Comparison of ENCODE assay signal across 7 mouse cellular contexts in genomic region chr2:152293179-152293726, GRCm38 (mm10). TPM values are rescaled to one million over a fixed set of nuclear protein-coding genes. Genes with fewer than 3 reads are reported as not detected.
DNase-seq lines count a peak whose midpoint lies in the region; ATAC-seq and TF ChIP-seq lines count a peak whose summit lies in the region.

No protein-coding gene starts in this region.

- H3K27me3 ChIP-seq in spleen, adult 2 months (ENCODE audit: control insufficient read depth, insufficient read depth, low read length): no peaks in the 10 kb centered on the region
- H3K27me3 ChIP-seq in liver, embryonic 11.5 days (replicated peaks; ENCODE audit: control insufficient read depth, insufficient read depth, low read length): no peaks in the 10 kb centered on the region
- no peaks in the 10 kb centered on the region for H3K27me3 ChIP-seq in stomach, embryonic 16.5 days (ENCODE audit: control insufficient read depth, insufficient read depth, low read length)

- TF ChIP-seq CTCF in spleen, adult 2 months (IDR thresholded peaks at IDR 0.05; ENCODE audit: extremely low read depth, insufficient read depth, insufficient read length, insufficient replicate concordance): no peak

- no peaks in the 10 kb centered on the region; the same call in 1 of the 2 replicates for H3K36me3 ChIP-seq in spleen, adult 2 months (ENCODE audit: control insufficient read depth, insufficient read depth, low read length)
- H3K36me3 ChIP-seq in liver, embryonic 11.5 days (ENCODE audit: control insufficient read depth, insufficient read depth, low read length): no peaks in the 10 kb centered on the region; the same call in 1 of the 2 replicates
- H3K36me3 ChIP-seq in stomach, embryonic 16.5 days (ENCODE audit: control insufficient read depth, insufficient read depth, low read length): no peaks in the 10 kb centered on the region

- H3K4me1 ChIP-seq in spleen, adult 2 months (ENCODE audit: control insufficient read depth, insufficient read depth, insufficient read length): peaks cover 5% of the 10 kb centered on the region
- peaks cover 6% of the 10 kb centered on the region for H3K4me1 ChIP-seq in liver, embryonic 11.5 days (replicated peaks; ENCODE audit: control insufficient read depth, insufficient read depth, low read length)
- H3K4me1 ChIP-seq in stomach, embryonic 16.5 days (ENCODE audit: control insufficient read depth, insufficient read depth, low read length): peaks cover 19% of the 10 kb centered on the region; the same call in 1 of the 2 replicates

- H3K27ac ChIP-seq in spleen, adult 2 months (ENCODE audit: insufficient read depth, low read length): peak overlapping the region; percentile 49; the same call in 1 of the 2 replicates
- H3K27ac ChIP-seq in liver, embryonic 11.5 days (ENCODE audit: low read depth, low read length): no peak overlapping the region
- no peak overlapping the region for H3K27ac ChIP-seq in stomach, embryonic 16.5 days (ENCODE audit: low read length)

- peak overlapping the region; percentile 79 for H3K9ac ChIP-seq in liver, embryonic 11.5 days (ENCODE audit: low read depth, low read length)
- H3K9ac ChIP-seq in stomach, embryonic 16.5 days (ENCODE audit: low read length): peak overlapping the region; percentile 97

- no peaks in the 10 kb centered on the region for H3K9me3 ChIP-seq in liver, embryonic 11.5 days (ENCODE audit: control insufficient read depth, low read length)
- H3K9me3 ChIP-seq in stomach, embryonic 16.5 days (replicated peaks; ENCODE audit: control insufficient read depth, low read length): no peaks in the 10 kb centered on the region

- peak overlapping the region; percentile 74 for H3K4me2 ChIP-seq in liver, embryonic 11.5 days
- peak overlapping the region; percentile 79 for H3K4me2 ChIP-seq in stomach, embryonic 16.5 days (ENCODE audit: low read depth, low read length)

- peak; percentile 61 for ATAC-seq in erythroid progenitor cell, adult 5-6 weeks (replicated peaks; ENCODE audit: low FRiP score, poor library complexity, severe bottlenecking)
- ATAC-seq in liver, embryonic 11.5 days (replicated peaks; ENCODE audit: low FRiP score): peak; percentile 64
- peak; percentile 23; the same call in 1 of the 2 replicates for ATAC-seq in stomach, embryonic 16.5 days (ENCODE audit: insufficient read depth, low FRiP score)

- no peak for DNase-seq in spleen, adult 2 months (ENCODE audit: low read depth in 1 of 2, low spot score in 2 of 2)
- DNase-seq in spleen, postnatal 14 days (ENCODE audit: low spot score in 2 of 2): no peak
- no peak for DNase-seq in liver, embryonic 11.5 days (ENCODE audit: low spot score)
- no peak for DNase-seq in kidney, postnatal 36 days
- no peak for DNase-seq in cerebellum, adult 8-10 months

- WGBS in spleen, adult 2 months: 1% methylated on average over 15 of the region's 15 CpGs
- WGBS in liver, embryonic 11.5 days: 2% methylated on average over 15 of the region's 15 CpGs
- under 1% methylated on average over 15 of the region's 15 CpGs for whole genome bisulfite sequencing in stomach, embryonic 16.5 days

- H3K4me3 ChIP-seq in spleen, adult 2 months (ENCODE audit: extremely low read depth, insufficient read depth, insufficient read length): peak overlapping the region; percentile 75
- peak overlapping the region; percentile 76 for H3K4me3 ChIP-seq in liver, embryonic 11.5 days (ENCODE audit: low read depth, low read length)
- H3K4me3 ChIP-seq in stomach, embryonic 16.5 days (replicated peaks; ENCODE audit: low read length): peak overlapping the region; percentile 90

- TF ChIP-seq POLR2A in spleen, adult 2 months (IDR thresholded peaks at IDR 0.05; ENCODE audit: low read depth, low read length): no peak

RNA-seq across cellular contexts. Expression of gene Tbc1d20, which starts 0.4 kb away (rescaled TPM):
- 37.9 and 39.5 TPM in 2 replicates for polyA plus RNA-seq in spleen, adult 2 months (2012; rRNA removed)
- 9.0 and 15.5 TPM in 2 replicates for total RNA-seq in erythroid progenitor cell, adult 5-6 weeks (2015; ENCODE audit: low replicate concordance)
- 7.4 and 14.3 TPM in 2 replicates for total RNA-seq in erythroid progenitor cell, adult 5-6 weeks (2017; ENCODE audit: low replicate concordance)
- polyA plus RNA-seq in liver, embryonic 11.5 days (2014; fragmentation: Nextera tagmentation; extraction: Ambion mirVana): 25.1 and 25.9 TPM in 2 replicates
- polyA plus RNA-seq in stomach, embryonic 16.5 days (2015; fragmentation: Nextera tagmentation; extraction: Ambion mirVana): 35.8 and 38.9 TPM in 2 replicates

RNA-seq across cellular contexts. Expression of gene Rbck1, which starts 39.2 kb away (rescaled TPM):
- 326 and 431 TPM in 2 replicates for polyA plus RNA-seq in spleen, adult 2 months (2012; rRNA removed)
- 53.0 and 64.6 TPM in 2 replicates for total RNA-seq in erythroid progenitor cell, adult 5-6 weeks (2015; ENCODE audit: low replicate concordance)
- total RNA-seq in erythroid progenitor cell, adult 5-6 weeks (2017; ENCODE audit: low replicate concordance): 20.3 and 35.2 TPM in 2 replicates
- 104 and 105 TPM in 2 replicates for polyA plus RNA-seq in liver, embryonic 11.5 days (2014; fragmentation: Nextera tagmentation; extraction: Ambion mirVana)
- polyA plus RNA-seq in stomach, embryonic 16.5 days (2015; fragmentation: Nextera tagmentation; extraction: Ambion mirVana): 72.6 and 75.2 TPM in 2 replicates

RNA-seq across cellular contexts. Expression of gene Trib3, which starts 50.6 kb away (rescaled TPM):
- polyA plus RNA-seq in spleen, adult 2 months (2012; rRNA removed): 0.65 and 1.0 TPM in 2 replicates
- not detected in 2 replicates for total RNA-seq in erythroid progenitor cell, adult 5-6 weeks (2015; ENCODE audit: low replicate concordance)
- total RNA-seq in erythroid progenitor cell, adult 5-6 weeks (2017; ENCODE audit: low replicate concordance): 3.1 TPM in 1 of 2 replicates, not detected in the other
- 13.9 and 18.1 TPM in 2 replicates for polyA plus RNA-seq in liver, embryonic 11.5 days (2014; fragmentation: Nextera tagmentation; extraction: Ambion mirVana)
- polyA plus RNA-seq in stomach, embryonic 16.5 days (2015; fragmentation: Nextera tagmentation; extraction: Ambion mirVana): 2.4 and 2.8 TPM in 2 replicates
